Mouse (Mus musculus): ENCODE measurements around the gene Tsku. TPM values are rescaled to one million over a fixed set of nuclear protein-coding genes. Genes with fewer than 3 reads are reported as not detected.
A peak's percentile ranks its signal among the peaks of the same experiment; 100 is the strongest.

Tsku gene
- polyA plus RNA-seq, 1 experiment = 9.5 TPM

- 2% methylated on average over 13 of the region's 13 CpGs for WGBS
- no peak overlapping the region for H3K27ac ChIP-seq (ENCODE audit: insufficient read depth, low read depth, low read length)
- peak; percentile 86 for DNase-seq
These were observed 19.7 kb downstream of the Tsku start for GRCm38 (mm10) chr7:98341475-98341874.

GRCm38 (mm10) chr7:98340343-98340742 lies 20.8 kb downstream of the Tsku start:
- WGBS = 81% methylated on average over 5 of the region's 5 CpGs
- no peak for TF ChIP-seq POLR2A (IDR thresholded peaks at IDR 0.05; ENCODE audit: low read depth, low read length)
- TF ChIP-seq CTCF (conservative IDR thresholded peaks at IDR 0.05; ENCODE audit: insufficient read depth, insufficient read length, low read depth, low read length) = no peak
- no peaks in the 10 kb centered on the region for H3K27me3 ChIP-seq (replicated peaks; ENCODE audit: control insufficient read depth, insufficient read depth, low read length)
- no peak overlapping the region for H3K27ac ChIP-seq (ENCODE audit: insufficient read depth, low read depth, low read length)
- no peaks in the 10 kb centered on the region for H3K36me3 ChIP-seq (ENCODE audit: control insufficient read depth, insufficient read depth, low read length)
- H3K4me1 ChIP-seq (ENCODE audit: control insufficient read depth, insufficient read depth, low read length) = no peaks in the 10 kb centered on the region
- DNase-seq = no peak
- H3K4me3 ChIP-seq (ENCODE audit: insufficient read depth, low read depth, low read length) = no peak overlapping the region

More at GRCm38 (mm10) chr7:98341475-98341874, 19.7 kb downstream of the Tsku start:
- no peak for TF ChIP-seq POLR2A (IDR thresholded peaks at IDR 0.05; ENCODE audit: low read depth, low read length)
- peak; percentile 80 for TF ChIP-seq CTCF (conservative IDR thresholded peaks at IDR 0.05; ENCODE audit: insufficient read depth, insufficient read length, low read depth, low read length)
- H3K27me3 ChIP-seq (replicated peaks; ENCODE audit: control insufficient read depth, insufficient read depth, low read length) = no peaks in the 10 kb centered on the region
- H3K36me3 ChIP-seq (ENCODE audit: control insufficient read depth, insufficient read depth, low read length) = no peaks in the 10 kb centered on the region
- peak overlapping the region; percentile 39 for H3K4me3 ChIP-seq (ENCODE audit: insufficient read depth, low read depth, low read length)
- H3K4me1 ChIP-seq (ENCODE audit: control insufficient read depth, insufficient read depth, low read length) = no peaks in the 10 kb centered on the region

GRCm38 (mm10) chr7:98333987-98334386 lies 27.1 kb downstream of the Tsku start:
- H3K27me3 ChIP-seq (replicated peaks; ENCODE audit: control insufficient read depth, insufficient read depth, low read length) = no peaks in the 10 kb centered on the region
- TF ChIP-seq CTCF (conservative IDR thresholded peaks at IDR 0.05; ENCODE audit: insufficient read depth, insufficient read length, low read depth, low read length) (no peak), POLR2A (IDR thresholded peaks at IDR 0.05; ENCODE audit: low read depth, low read length) (no peak)
- no peaks in the 10 kb centered on the region for H3K36me3 ChIP-seq (ENCODE audit: control insufficient read depth, insufficient read depth, low read length)
- WGBS = 77% methylated on average over 3 of the region's 3 CpGs
- H3K4me1 ChIP-seq (ENCODE audit: control insufficient read depth, insufficient read depth, low read length) = no peaks in the 10 kb centered on the region
- H3K27ac ChIP-seq (ENCODE audit: insufficient read depth, low read depth, low read length) = no peak overlapping the region
- DNase-seq = no peak
- H3K4me3 ChIP-seq (ENCODE audit: insufficient read depth, low read depth, low read length) = no peak overlapping the region

GRCm38 (mm10) chr7:98333507-98333906 lies 27.6 kb downstream of the Tsku start:
- WGBS = 97% methylated on average over 5 of the region's 5 CpGs
- TF ChIP-seq POLR2A (IDR thresholded peaks at IDR 0.05; ENCODE audit: low read depth, low read length) (no peak), CTCF (conservative IDR thresholded peaks at IDR 0.05; ENCODE audit: insufficient read depth, insufficient read length, low read depth, low read length) (no peak)
- H3K4me1 ChIP-seq (ENCODE audit: control insufficient read depth, insufficient read depth, low read length) = no peaks in the 10 kb centered on the region
- no peaks in the 10 kb centered on the region for H3K27me3 ChIP-seq (replicated peaks; ENCODE audit: control insufficient read depth, insufficient read depth, low read length)
- DNase-seq = no peak
- H3K36me3 ChIP-seq (ENCODE audit: control insufficient read depth, insufficient read depth, low read length) = no peaks in the 10 kb centered on the region
- H3K4me3 ChIP-seq (ENCODE audit: insufficient read depth, low read depth, low read length) = no peak overlapping the region
- H3K27ac ChIP-seq (ENCODE audit: insufficient read depth, low read depth, low read length) = no peak overlapping the region

- WGBS = 61% methylated on average over 5 of the region's 5 CpGs
- Histone ChIP-seq H3K27me3 (replicated peaks; ENCODE audit: control insufficient read depth, insufficient read depth, low read length) (no peaks in the 10 kb centered on the region), H3K4me3 (ENCODE audit: insufficient read depth, low read depth, low read length) (no peak overlapping the region), H3K4me1 (ENCODE audit: control insufficient read depth, insufficient read depth, low read length) (no peaks in the 10 kb centered on the region), H3K27ac (ENCODE audit: insufficient read depth, low read depth, low read length) (no peak overlapping the region), H3K36me3 (ENCODE audit: control insufficient read depth, insufficient read depth, low read length) (no peaks in the 10 kb centered on the region)
- TF ChIP-seq POLR2A (IDR thresholded peaks at IDR 0.05; ENCODE audit: low read depth, low read length) = no peak
- TF ChIP-seq CTCF (conservative IDR thresholded peaks at IDR 0.05; ENCODE audit: insufficient read depth, insufficient read length, low read depth, low read length) = no peak
- DNase-seq = peak; percentile 71
These were observed 28.3 kb downstream of the Tsku start for GRCm38 (mm10) chr7:98332678-98333397.

- Histone ChIP-seq H3K4me1 (ENCODE audit: control insufficient read depth, insufficient read depth, low read length) (no peaks in the 10 kb centered on the region), H3K4me3 (ENCODE audit: insufficient read depth, low read depth, low read length) (no peak overlapping the region), H3K27me3 (replicated peaks; ENCODE audit: control insufficient read depth, insufficient read depth, low read length) (no peaks in the 10 kb centered on the region), H3K27ac (ENCODE audit: insufficient read depth, low read depth, low read length) (no peak overlapping the region), H3K36me3 (ENCODE audit: control insufficient read depth, insufficient read depth, low read length) (no peaks in the 10 kb centered on the region)
- no peak for TF ChIP-seq POLR2A (IDR thresholded peaks at IDR 0.05; ENCODE audit: low read depth, low read length)
- TF ChIP-seq CTCF (conservative IDR thresholded peaks at IDR 0.05; ENCODE audit: insufficient read depth, insufficient read length, low read depth, low read length) = no peak
- WGBS = 43% methylated on average over 3 of the region's 3 CpGs
- peak; percentile 51 for DNase-seq
These were observed 29.2 kb downstream of the Tsku start for GRCm38 (mm10) chr7:98331932-98332331.

- Histone ChIP-seq H3K4me1 (ENCODE audit: control insufficient read depth, insufficient read depth, low read length) (no peaks in the 10 kb centered on the region), H3K27ac (ENCODE audit: insufficient read depth, low read depth, low read length) (no peak overlapping the region), H3K36me3 (ENCODE audit: control insufficient read depth, insufficient read depth, low read length) (no peaks in the 10 kb centered on the region), H3K4me3 (ENCODE audit: insufficient read depth, low read depth, low read length) (no peak overlapping the region), H3K27me3 (replicated peaks; ENCODE audit: control insufficient read depth, insufficient read depth, low read length) (no peaks in the 10 kb centered on the region)
- TF ChIP-seq POLR2A (IDR thresholded peaks at IDR 0.05; ENCODE audit: low read depth, low read length) (no peak), CTCF (conservative IDR thresholded peaks at IDR 0.05; ENCODE audit: insufficient read depth, insufficient read length, low read depth, low read length) (no peak)
- DNase-seq = no peak
- WGBS = 57% methylated on average over 2 of the region's 2 CpGs
These were observed 30.6 kb downstream of the Tsku start for GRCm38 (mm10) chr7:98330375-98331002.
